Mouse (Mus musculus): ENCODE results near the gene Mepce.
"Not testable (repeated sequence)": the region's sequence is repeated elsewhere in the genome, so short reads cannot be mapped to it uniquely, and the experiment has no call there.

Gene Mepce

GRCm38 (mm10) chr5:137758921-137759534 is 28.4 kb downstream of the Mepce start:
- in situ Hi-C loops (cut with MboI, MseI) = no loop called here

GRCm38 (mm10) chr5:137757887-137758286 is 29.6 kb downstream of the Mepce start:
- in situ Hi-C loops (cut with MboI, MseI) = no loop called here

DNA sequence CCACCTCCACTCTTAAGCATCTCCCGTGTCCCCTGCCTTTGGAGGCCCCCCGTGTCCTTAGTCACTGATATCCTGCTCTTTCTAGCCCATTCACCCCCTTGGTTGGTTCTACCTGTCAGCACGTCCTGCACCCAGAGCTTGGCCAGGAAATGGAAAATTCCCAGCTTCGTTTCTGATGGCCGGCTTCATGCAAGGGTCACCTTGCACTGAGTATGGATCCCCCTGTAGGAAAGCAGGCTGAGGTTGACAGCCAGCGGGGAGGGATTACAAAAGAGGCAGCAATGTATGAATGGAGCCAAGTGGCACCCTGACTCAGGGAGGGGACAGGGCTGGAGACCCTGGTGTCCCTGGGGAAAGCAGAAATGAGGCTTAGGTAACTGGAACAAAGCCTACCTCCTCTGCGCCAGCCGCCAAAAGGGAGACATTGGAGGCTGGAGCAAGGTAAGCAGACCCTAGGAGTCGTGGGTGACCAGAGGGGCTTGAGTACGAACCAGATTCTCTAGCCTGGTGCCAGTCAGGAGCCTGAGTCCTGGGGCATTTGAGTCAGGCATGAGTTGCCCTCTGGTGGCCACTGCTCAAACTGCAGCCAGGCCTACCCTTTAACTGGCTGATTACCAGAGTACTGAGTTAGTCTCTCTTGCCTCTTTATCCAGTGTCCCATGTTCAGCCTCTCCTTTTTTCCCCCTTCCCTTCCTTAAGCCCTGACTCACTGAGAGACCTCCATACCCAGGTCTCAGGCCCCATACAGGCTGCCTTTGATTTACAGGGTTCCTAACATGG is 30.4 kb downstream of the Mepce start:
- in situ Hi-C loops (cut with MboI, MseI) = no loop called here

DNA sequence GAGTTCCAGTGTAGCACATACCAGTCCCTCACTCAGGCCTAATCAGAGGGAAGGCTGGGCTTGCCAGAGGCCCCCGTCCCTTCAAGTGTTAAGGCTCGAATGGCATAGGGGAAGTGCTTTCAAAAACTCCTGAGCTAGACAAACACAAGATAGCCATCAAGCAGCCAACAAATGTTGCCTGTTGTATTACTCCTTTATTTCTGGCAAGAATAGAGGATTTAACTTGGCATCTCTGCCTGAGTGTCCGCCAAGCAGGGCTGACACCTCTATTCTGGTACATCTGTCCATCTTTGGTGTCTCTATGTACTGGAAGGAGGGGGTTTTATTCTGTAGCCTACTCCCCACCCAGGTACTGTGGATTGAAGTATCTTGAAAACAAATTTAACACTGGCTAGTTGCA is 31.3 kb downstream of the Mepce start:
- in situ Hi-C loops (cut with MboI, MseI) = no loop called here

DNA sequence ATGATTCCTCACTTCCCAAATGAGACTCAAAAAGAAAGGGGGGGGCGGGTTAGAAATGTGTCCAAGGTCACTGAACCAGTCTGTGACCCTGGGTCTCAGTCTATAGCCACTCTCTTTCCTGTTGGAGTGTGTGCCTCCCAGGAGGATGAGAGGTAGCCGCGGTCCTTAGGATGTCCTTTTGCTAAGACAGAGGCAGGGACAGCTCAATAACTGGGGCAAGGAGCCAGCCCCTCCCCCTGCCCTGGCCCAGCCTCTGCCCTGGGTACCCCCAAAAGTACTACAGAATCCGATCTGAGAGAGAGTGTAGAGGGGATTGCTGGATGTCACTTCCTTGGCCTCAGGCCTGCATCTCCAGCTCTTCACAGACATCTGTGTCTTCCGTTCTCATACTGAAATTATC is 32.0 kb downstream of the Mepce start:
- in situ Hi-C loops (cut with MboI, MseI) = no loop called here

DNA sequence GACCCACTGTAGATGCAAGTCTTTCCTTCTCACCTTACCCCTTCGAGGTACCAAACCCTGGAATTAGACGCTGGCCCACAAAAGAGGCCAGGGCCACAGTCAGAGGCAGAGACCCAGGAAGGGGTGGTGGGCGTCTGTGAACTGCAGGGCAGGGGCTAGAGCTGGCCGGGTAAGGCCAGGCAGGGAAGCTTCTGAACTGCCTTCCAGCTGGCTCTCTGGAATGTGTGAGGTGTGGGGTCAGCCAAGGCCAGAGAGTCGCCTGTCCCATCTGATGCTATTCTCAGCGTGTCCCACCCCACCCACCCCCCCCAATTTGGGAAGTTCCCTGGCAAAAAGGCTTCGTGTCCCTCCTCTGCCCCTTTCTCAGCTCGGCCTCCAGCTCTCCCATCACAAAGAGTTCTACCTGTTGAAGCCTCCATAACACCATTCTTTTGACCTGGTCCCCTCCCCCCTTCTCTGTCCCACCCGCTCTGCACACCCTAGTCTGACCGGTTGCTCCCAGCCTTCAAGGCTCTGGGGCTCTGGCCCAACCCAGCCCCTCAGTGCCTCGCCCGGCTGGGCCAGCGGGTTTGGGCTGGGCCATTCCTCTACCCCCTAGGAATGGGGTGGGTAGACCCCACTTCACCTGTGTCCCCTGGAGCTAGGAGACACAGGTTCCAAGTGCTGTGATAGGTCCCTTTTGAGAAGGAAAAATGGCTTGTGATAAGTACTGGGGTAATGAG is 34.2 kb downstream of the Mepce start:
- in situ Hi-C loops (cut with MboI, MseI) = no loop called here

GRCm38 (mm10) chr5:137751988-137752387 is 35.5 kb downstream of the Mepce start:
- in situ Hi-C loops (cut with MboI, MseI) = no loop called here

GRCm38 (mm10) chr5:137751221-137751887 is 36.1 kb downstream of the Mepce start:
- in situ Hi-C loops (cut with MboI, MseI) = no loop called here

GRCm38 (mm10) chr5:137750212-137750611 is 37.2 kb downstream of the Mepce start:
- in situ Hi-C loops (cut with MboI, MseI) = not testable (repeated sequence)

DNA sequence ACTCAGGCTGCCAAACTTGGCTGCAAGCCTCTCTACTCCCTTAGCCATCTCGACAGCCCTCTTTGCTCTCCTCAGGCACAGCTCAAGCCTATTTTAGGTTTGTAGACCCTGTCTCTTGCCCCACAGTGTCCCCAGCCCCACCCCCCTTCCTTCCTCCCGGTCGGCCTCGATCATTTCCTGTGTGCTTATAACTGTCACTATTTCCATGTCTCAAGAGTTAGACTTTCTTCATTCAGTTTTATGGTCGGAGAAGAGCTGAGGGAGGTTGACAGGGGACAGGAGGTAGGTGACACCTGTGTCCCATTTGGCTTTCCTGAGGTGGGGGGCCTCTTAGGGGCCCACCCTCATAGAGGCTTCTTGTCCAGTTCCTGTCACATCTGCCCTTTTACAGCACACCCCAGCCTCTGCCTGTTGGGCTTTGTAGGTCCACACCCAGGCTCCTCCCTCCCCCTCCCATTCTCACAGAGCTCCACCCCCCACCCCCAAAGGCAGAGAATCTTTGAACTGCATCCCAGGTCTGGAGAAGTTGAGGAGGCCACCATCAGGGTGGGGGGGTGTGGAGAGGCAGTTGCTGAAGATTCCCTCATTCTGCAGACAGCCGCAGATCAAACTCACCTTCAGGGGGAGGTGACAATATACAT is 38.1 kb downstream of the Mepce start:
- in situ Hi-C loops (cut with MboI, MseI) = no loop called here

DNA sequence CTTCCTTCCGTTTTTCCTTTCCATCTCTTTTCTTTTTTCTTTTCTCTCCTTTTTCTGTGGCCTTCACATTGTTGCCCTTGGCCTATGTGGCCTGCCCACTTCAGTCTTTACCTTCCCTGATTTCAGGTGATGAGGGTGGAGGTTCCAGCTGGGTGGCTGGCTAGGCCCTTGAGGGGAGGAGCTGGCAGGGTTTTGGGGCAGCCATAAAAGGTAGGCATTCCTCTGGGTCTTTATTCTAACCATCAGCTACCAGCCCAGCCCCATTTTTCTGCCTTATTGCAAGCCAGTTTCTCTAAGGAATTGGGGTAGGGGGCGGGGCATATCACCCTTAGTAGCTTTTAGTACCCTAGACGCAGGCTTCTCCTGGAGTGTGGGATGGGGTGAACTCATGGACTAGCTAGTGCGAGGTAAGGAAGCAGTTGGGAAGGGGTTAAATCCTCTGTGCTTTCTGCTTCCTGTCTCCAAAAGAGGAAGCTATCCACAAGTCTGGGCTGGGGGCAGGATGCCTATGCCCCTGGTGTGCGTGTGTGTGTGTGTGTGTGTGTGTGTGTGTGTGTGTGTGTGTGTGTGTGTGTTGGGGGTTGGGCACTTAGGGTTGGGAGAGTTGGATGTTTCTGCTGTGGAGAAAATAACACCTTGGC is 39.2 kb downstream of the Mepce start:
- in situ Hi-C loops (cut with MboI, MseI) = no loop called here

DNA sequence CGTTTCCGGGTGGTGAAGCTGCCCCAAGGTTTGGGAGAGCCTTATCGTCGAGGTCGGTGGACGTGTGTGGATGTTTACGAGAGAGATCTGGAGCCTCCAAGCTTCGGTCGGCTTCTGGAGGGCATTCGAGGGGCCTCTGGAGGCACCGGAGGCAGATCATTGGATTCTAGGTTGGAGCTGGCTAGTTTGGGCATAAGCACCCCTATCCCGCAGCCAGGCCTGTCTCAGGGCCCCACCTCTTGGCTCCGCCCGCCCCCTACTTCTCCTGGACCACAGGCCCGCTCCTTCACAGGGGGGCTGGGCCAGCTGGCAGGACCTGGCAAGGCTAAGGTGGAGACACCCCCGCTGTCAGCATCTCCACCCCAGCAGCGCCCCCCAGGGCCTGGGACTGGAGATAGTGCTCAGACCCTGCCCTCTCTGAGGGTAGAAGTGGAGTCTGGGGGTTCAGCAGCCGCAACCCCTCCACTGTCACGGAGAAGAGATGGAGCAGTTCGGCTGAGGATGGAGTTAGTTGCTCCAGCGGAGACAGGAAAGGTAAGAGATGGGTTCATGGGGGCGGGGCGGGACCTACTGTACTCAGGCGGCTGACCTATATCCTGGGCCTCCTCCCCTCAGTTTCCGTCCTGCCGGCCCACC is 40.0 kb downstream of the Mepce start:
- in situ Hi-C loops (cut with MboI, MseI) = no loop called here

- in situ Hi-C loops (cut with MboI, MseI) = no loop called here
Measured at GRCm38 (mm10) chr5:137746851-137747325, 40.6 kb downstream of the Mepce start.

DNA sequence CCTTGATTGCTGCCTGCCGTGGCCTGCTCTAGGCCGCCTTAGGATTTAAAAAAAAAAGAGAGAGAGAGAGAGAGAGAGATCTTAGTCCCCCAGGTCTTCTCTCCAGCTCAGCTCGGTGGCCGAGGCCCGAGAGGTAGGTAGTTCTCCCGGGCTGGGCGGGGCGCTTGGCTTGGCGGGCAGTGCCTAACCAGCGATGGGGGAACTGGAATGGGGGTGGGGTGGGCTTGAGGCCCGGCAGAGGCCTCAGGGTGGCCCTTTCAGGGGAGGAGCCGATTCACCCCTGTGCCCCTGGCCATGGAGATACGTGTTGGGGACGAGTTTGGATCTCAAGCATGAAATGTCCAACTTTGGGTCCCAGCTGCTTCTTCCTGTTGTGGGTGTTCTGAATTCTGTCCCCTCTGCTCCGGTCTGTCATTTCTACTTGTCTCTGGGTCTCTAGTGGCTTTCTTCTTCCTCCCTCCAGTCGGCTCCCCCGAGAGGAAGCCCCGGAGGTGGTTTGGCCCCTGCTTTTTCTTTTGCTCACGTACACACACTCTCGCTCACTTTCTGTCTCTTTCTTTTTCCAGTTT is 41.1 kb downstream of the Mepce start:
- in situ Hi-C loops (cut with MboI, MseI) = no loop called here

DNA sequence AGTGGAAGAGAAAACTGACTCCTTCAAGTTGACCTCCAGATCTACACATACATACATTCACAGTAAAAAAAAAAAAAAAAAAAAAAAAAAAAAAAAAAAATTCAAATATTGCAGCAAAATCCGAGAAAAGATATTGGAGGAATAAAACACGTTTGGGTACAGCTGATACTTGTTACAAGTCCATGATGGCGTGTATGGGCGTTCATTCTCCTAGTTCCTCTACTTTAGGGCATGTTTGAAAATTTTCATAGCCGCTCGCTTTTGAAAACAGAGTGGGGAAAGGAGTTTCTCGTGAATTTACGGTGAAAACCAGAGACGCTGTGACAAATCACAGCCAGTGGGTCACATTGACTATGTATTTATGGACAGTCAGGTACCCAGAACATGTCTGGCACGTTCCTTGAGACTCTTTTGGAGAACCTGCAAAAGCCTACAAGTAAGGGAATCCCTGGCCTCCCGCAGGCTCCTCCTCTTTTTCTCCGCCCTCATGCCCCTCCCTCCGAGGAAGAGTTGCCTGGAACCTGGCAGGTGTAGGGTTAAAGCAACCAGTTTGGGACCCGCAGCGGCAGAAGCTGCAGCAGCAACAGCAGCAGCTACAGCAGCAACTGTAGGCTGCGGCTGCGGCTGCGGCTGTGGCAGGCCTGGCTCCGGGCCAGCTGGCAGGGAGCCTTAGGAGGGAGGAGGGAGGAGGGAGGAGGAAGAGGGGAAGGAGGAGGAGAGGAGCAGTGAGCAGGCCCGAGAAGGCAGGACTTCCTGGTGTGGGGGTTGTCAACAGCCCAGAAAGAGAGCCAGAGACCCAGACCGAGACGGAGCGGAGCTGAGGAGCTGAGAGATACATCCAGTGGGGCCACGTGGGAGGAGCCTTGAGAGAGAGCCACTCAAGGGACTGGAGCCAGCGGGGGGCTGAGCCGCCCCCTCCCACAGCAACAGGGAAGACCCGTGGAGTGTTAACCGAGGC is 42.0 kb downstream of the Mepce start, which contains the start of gene Tsc22d4:
Gene Tsc22d4 (plus strand): TSS at position 517 of the 958 bp plus-strand sequence.
- in situ Hi-C loops (cut with MboI, MseI) = no loop called here

- in situ Hi-C loops (cut with MboI, MseI) = no loop called here
Measured at GRCm38 (mm10) chr5:137744197-137744596, 43.3 kb downstream of the Mepce start.

DNA sequence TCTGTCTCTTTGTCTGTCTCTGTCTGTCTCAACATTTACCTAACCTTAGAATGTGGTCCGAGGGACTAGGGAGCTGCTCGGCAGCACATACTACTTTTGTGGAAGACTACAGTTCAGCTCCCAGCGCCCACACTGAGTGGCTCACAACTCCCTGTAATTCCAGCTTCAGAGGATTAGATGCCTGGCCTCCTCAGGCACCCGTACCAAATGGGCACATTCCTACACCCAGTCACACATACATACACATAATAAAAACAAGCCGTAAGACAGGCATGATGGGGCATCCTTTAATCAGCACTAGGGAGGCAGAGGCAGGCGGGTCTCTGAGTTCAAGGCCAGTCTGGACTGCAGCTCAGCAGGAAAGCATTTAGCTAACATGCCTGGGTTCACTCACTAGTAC is 44.6 kb downstream of the Mepce start:
- in situ Hi-C loops (cut with MboI, MseI) = no loop called here

- in situ Hi-C loops (cut with MboI, MseI) = no loop called here
Measured at GRCm38 (mm10) chr5:137742048-137742447, 45.4 kb downstream of the Mepce start.
